Mouse (Mus musculus): ENCODE measurements around the gene Acsm4.

Acsm4 gene

DNA sequence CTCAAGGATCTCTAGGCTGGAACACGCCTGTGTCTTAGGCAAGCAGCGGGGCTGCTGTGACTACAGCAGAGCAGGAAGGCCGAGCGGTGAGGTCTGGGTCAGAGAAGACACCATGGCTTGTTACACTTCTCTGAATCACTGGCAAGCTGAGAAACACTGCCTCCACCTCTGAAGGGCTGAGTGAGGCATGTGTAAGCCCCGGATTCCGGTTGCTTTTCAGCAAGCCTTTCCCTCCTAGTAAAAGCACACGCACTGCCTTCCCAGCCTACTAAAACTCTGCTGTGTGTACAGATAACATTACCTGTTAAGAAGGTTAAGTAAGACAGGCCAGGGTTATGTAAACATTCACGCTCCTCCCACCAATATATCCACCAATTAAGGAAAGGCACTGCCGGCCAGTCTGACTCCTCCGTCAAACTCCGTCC, 70.7 kb downstream of the Acsm4 start, which contains the start of gene Acsm3:
Gene Acsm3 (plus strand): TSS at position 397 of the 425 bp plus-strand sequence.
- in situ Hi-C loops (cut with MboI; ENCODE audit: unreplicated experiment in 2 of 2): no loop called here

DNA sequence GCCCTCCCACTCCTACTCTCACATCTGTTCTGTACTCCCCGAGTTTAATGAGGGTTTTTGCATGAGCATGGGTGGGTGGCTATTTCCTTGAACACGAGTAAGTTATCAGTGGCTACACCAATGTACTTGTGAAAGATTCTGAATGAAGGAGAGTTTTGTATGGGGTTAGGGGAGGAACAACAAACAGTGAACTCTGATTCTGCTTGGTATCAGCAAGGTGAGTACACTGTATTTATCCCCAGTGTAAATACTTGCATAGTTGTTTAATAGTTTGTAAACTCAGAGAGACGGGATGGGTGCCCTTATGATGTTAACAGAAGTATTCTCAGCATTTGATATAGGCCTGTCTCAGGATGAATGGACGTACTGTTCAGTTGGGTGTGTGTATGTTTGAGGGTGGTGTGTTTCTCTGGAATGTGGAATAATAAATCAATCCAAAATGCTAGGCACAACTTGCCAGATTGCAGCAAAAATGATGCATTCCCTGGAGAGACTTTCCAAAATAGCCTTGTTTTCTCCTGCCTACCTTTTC, 72.4 kb downstream of the Acsm4 start:
- in situ Hi-C loops (cut with MboI; ENCODE audit: unreplicated experiment in 2 of 2): no loop called here

Data from v-Abl transformed pro-B cells (cell line).